Mouse (Mus musculus) liver, embryonic 14.5 days (tissue): ENCODE measurements at regions not wholly inside any gene's neighbourhood (a gene's known extent, or its start where the extent isn't known, plus 50 kb on each side); places are given as distances from the start of the nearest gene placed in this dataset.

ENCODE experiments used
- ATAC-seq: fragments of 200-750 bp; cut with Nextera tagmentation; 2 replicates; pipeline ENCODE4 v1.8.0; 2017; ENCODE audit warnings: moderate number of reproducible peaks, mild to moderate bottlenecking, moderate library complexity; ENCODE audit not compliant: insufficient read depth
- DNase-seq, 3 experiments: peaks; one replicate each; pipeline ENCODE4 v3.0.0-alpha.2; 2012 to 2013; ENCODE audit warnings: low read depth in 3 of 3, low spot score in 3 of 3
- H3K27ac ChIP-seq: fragments of 300-500 bp; sonication (generic); 2 replicates; pipeline ENCODE4 v1.5.1; 2014; ENCODE audit warnings: moderate library complexity, mild to moderate bottlenecking, control low read depth, inconsistent platforms
- H3K27me3 ChIP-seq: fragments of 300-500 bp; sonication (generic); 2 replicates; pipeline ENCODE4 v1.6.1; 2014; ENCODE audit warnings: mild to moderate bottlenecking, low read length, moderate library complexity; ENCODE audit not compliant: control insufficient read depth, insufficient read depth
- H3K36me3 ChIP-seq: fragments of 300-500 bp; sonication (generic); replicated peaks from 2 replicates; pipeline ENCODE4 v1.6.1; 2014; ENCODE audit warnings: low read depth; ENCODE audit not compliant: control insufficient read depth, insufficient read depth
- H3K4me1 ChIP-seq, 2 experiments: fragments of 200-500 bp in 1 of 2; fragments of 300-500 bp in 1 of 2; sonication (generic) in 1 of 2; replicated peaks; 2 replicates each; pipeline ENCODE4 v1.6.1; 2012 to 2014; ENCODE audit warnings: antibody characterized with exemption in 1 of 2, inconsistent platforms in 1 of 2, low read length in 1 of 2; ENCODE audit not compliant: control insufficient read depth in 2 of 2, insufficient read depth in 2 of 2
- H3K4me2 ChIP-seq: fragments of 300-500 bp; sonication (generic); 2 replicates; pipeline ENCODE4 v1.6.1; 2014; ENCODE audit warnings: low read depth, mild to moderate bottlenecking, control low read depth, moderate library complexity
- H3K4me3 ChIP-seq, 2 experiments: fragments of 200-500 bp in 1 of 2; fragments of 300-500 bp in 1 of 2; sonication (generic) in 1 of 2; 2 replicates each; pipeline ENCODE4 v1.5.1; 2012 to 2014; ENCODE audit warnings: low read depth in 2 of 2, low read length in 2 of 2, mild to moderate bottlenecking in 2 of 2, control low read depth in 1 of 2, inconsistent platforms in 1 of 2, moderate library complexity in 1 of 2; ENCODE audit not compliant: insufficient read depth in 1 of 2
- H3K9ac ChIP-seq: fragments of 300-500 bp; sonication (generic); replicated peaks from 2 replicates; pipeline ENCODE4 v1.6.1; 2014; ENCODE audit warnings: mild to moderate bottlenecking, control low read depth, moderate library complexity
- H3K9me3 ChIP-seq: fragments of 300-500 bp; sonication (generic); 2 replicates; pipeline ENCODE4 v1.6.1; 2016; ENCODE audit warnings: low read length, mixed read lengths; ENCODE audit not compliant: control insufficient read depth
- CTCF ChIP-seq: IDR thresholded peaks from 2 replicates; pipeline ENCODE4 v1.5.1; 2016; ENCODE audit warnings: antibody characterized with exemption, low read depth, control low read depth
- EP300 ChIP-seq: IDR thresholded peaks from 2 replicates; pipeline ENCODE4 v1.6.1; 2016; ENCODE audit warnings: antibody characterized with exemption, low read depth
- whole genome bisulfite sequencing: fragments of 180-500 bp; shearing (Covaris S2); extraction: QIAGEN DNeasy Blood & Tissue Kit; methylation state at CpG from one replicate; pipeline ENCODE4 v1.1.7; 2014; ENCODE audit not compliant: insufficient replicate concordance; 5-methylcytosine and 5-hydroxymethylcytosine counted together

- WGBS = 28% methylated on average over 10 of the region's 10 CpGs
- Histone ChIP-seq H3K36me3 (no peaks in the 10 kb centered on the region), H3K9ac (no peak overlapping the region), H3K27me3 (no peaks in the 10 kb centered on the region), H3K4me2 (no peak overlapping the region), H3K4me1 (no peaks in the 10 kb centered on the region), H3K9me3 (no peaks in the 10 kb centered on the region), H3K4me3 (no peak overlapping the region), H3K27ac (no peak overlapping the region)
- DNase-seq (no peak), ATAC-seq (no peak)
- no peak for TF ChIP-seq CTCF
- no peak for TF ChIP-seq EP300
Observed at GRCm38 (mm10) chr1:185615819-185616429, 161.3 kb downstream of the Slc30a10 start.

GRCm38 (mm10) chr1:185617691-185618090, 163.0 kb downstream of the Slc30a10 start:
- TF ChIP-seq EP300 (no peak), CTCF (no peak)
- 64% methylated on average over 4 of the region's 4 CpGs for WGBS
- no peaks in the 10 kb centered on the region for H3K27me3 ChIP-seq
- no peak overlapping the region for H3K4me2 ChIP-seq
- H3K27ac ChIP-seq = no peak overlapping the region
- no peak overlapping the region for H3K4me3 ChIP-seq
- H3K9me3 ChIP-seq = no peaks in the 10 kb centered on the region
- H3K9ac ChIP-seq = no peak overlapping the region
- ATAC-seq (no peak), DNase-seq (no peak)
- H3K36me3 ChIP-seq = no peaks in the 10 kb centered on the region
- H3K4me1 ChIP-seq = no peaks in the 10 kb centered on the region

DNA sequence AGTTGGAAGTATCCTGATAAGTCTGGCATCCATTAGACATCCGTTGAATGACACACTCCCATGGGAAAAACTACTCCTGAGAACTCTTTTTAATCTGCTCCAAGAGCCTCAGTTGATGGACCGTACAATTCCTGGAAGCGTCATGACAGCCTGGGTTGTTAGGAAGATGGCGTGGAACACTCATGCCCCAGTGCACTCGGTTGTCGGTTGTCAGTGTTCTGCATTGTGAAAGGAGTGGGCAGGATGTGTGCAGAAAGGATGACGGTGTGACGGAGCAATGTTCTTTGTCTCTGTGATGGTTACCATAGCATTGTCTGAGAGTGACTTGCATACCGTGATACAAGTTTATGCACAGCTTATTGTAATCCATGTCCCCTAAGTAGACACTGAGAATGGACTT, 164.4 kb downstream of the Slc30a10 start:
- H3K4me2 ChIP-seq = no peak overlapping the region

GRCm38 (mm10) chr1:185628401-185628800, 173.8 kb downstream of the Slc30a10 start:
- no peaks in the 10 kb centered on the region for H3K27me3 ChIP-seq
- no peak overlapping the region for H3K4me2 ChIP-seq
- no peak overlapping the region for H3K9ac ChIP-seq
- TF ChIP-seq EP300 (no peak), CTCF (no peak)
- no peaks in the 10 kb centered on the region for H3K9me3 ChIP-seq
- no peak overlapping the region for H3K27ac ChIP-seq
- 43% methylated on average over 3 of the region's 3 CpGs for WGBS
- ATAC-seq (no peak), DNase-seq (no peak)
- H3K36me3 ChIP-seq = no peaks in the 10 kb centered on the region
- H3K4me3 ChIP-seq = no peak overlapping the region
- no peaks in the 10 kb centered on the region for H3K4me1 ChIP-seq

More for the DNA sequence above, 164.4 kb downstream of the Slc30a10 start:
- no peak for ATAC-seq
- DNase-seq = no peak
- Histone ChIP-seq H3K27ac (no peak overlapping the region), H3K4me1 (no peaks in the 10 kb centered on the region), H3K9me3 (no peaks in the 10 kb centered on the region), H3K27me3 (no peaks in the 10 kb centered on the region), H3K9ac (no peak overlapping the region), H3K4me3 (no peak overlapping the region), H3K36me3 (no peaks in the 10 kb centered on the region)
- TF ChIP-seq CTCF = no peak
- no peak for TF ChIP-seq EP300
- 59% methylated on average over 9 of the region's 9 CpGs for WGBS

DNA sequence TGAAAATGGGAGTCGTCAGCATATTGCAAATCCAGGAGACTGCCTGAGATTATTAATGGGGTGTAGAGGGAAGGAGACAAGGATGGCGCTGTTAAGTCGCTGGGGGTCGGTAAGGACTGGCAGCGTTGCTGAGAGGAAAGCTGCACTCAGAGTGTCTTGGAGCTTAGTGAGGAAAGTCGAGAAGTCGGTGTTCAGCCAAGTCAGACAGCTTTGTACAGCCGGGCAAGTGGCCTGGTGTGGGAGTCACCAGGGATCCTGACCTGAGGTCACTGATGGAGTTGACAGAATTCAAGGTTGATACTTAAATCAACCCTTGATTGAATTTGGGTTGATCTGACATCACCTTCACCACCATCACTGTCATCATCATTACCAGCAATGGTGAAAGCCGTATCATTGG, 175.3 kb downstream of the Slc30a10 start:
- ATAC-seq = no peak
- no peaks in the 10 kb centered on the region for H3K4me1 ChIP-seq
- WGBS = 71% methylated on average over 9 of the region's 9 CpGs

More for the DNA sequence above, 175.3 kb downstream of the Slc30a10 start:
- no peak overlapping the region for H3K4me3 ChIP-seq
- TF ChIP-seq EP300 (no peak), CTCF (no peak)
- H3K9me3 ChIP-seq = no peaks in the 10 kb centered on the region
- H3K9ac ChIP-seq = no peak overlapping the region
- no peak overlapping the region for H3K27ac ChIP-seq
- no peaks in the 10 kb centered on the region for H3K36me3 ChIP-seq
- H3K27me3 ChIP-seq = no peaks in the 10 kb centered on the region
- H3K4me2 ChIP-seq = no peak overlapping the region
- no peak for DNase-seq
